Mouse (Mus musculus) small intestine, adult 10 weeks (tissue): ENCODE measurements around the gene Plpp4. TPM values are rescaled to one million over a fixed set of nuclear protein-coding genes. Genes with fewer than 3 reads are reported as not detected.

Source experiments
- polyA plus RNA-seq: library from polyadenylated mRNA; stranded (reverse); fragments of 350-450 nt; fragmentation: Illumina TruSeq; extraction: RNeasy Lipid Tissue Mini Kit (QIAGEN cat#74804); gene quantifications from one replicate; pipeline ENCODE4 v1.2.3, GENCODE M21; 2014; ENCODE audit warnings: low replicate concordance

Plpp4 gene
- not detected for polyA plus RNA-seq

DNA sequence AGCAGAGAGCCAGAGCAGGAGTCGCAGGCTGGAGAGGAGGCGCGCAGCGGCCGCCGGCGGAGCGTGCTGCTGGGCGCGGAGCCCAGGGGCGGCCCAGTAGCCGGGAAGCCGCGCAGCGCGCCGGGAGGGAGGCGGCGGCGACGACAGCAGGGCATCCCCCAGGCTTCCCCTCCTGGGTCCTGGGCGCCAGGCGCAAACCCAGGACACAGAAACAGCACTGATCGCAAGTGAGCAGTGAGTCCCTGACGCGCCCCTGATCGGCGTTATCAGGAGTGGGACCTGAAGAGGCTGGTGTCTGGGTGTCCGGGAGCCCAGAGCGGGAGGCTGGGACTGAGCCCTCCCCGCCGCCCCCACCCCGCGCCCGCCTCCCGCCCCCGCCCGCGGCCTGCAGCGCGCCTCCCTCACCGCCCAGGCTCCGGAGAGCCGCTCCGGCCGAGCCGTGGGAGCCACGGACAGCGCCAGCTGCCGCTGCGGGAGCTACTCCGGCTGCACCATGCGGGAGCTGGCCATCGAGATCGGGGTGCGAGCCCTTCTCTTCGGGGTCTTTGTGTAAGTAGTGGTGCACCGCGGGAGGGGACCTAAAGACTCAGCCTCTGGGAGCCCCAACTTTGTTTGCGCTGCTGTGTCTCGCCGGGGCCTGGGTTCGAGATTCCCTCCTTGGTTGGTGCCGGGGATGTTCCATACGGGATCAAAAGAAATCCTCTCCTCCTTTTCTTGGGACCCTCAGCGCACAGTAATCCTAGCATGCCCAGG, at the start of gene Plpp4:
Gene Plpp4 (plus strand): TSS at position 411 of the 753 bp plus-strand sequence.

